Mouse (Mus musculus) left cerebral cortex, adult 2 months (tissue): ENCODE data around the gene Nsrp1. TPM values are rescaled to one million over a fixed set of nuclear protein-coding genes. Genes with fewer than 3 reads are reported as not detected.

Experiments used
- DNase-seq, 2 experiments: peaks; one replicate each; pipeline ENCODE4 v3.0.0; 2021 to 2022; ENCODE audit warnings: low spot score in 2 of 2, mixed read lengths in 1 of 2; ENCODE audit errors: extremely low spot score in 1 of 2
- H3K27ac ChIP-seq: fragments of 200-600 bp; 2 replicates; pipeline ENCODE4 v1.8.1; 2022
- H3K4me3 ChIP-seq: fragments of 200-600 bp; 2 replicates; pipeline ENCODE4 v1.8.1; 2022
- CTCF ChIP-seq: fragments of 200-600 bp; IDR thresholded peaks from 2 replicates; pipeline ENCODE4 v1.8.1; 2022; ENCODE audit warnings: antibody characterized with exemption, mild to moderate bottlenecking, moderate library complexity
- intact Hi-C: fragments of 180-260 bp; cut with DNase I; formaldehyde crosslinking; loops from one replicate; pipeline ENCODE4 v1.15.1; 2025
- microRNA-seq, 2 experiments: library from miRNA; unstranded; fragments of <30 nt; microRNA quantifications; one replicate each; pipeline ENCODE4 v1.2.0; 2021
- total RNA-seq, 2 experiments: library from RNA; stranded (reverse); gene quantifications; 2 replicates each; pipeline ENCODE4 v1.2.3; 2021

Nsrp1 gene
- total RNA-seq, 2 experiments from 2014 or later: 14.3 to 18.5 TPM

DNA sequence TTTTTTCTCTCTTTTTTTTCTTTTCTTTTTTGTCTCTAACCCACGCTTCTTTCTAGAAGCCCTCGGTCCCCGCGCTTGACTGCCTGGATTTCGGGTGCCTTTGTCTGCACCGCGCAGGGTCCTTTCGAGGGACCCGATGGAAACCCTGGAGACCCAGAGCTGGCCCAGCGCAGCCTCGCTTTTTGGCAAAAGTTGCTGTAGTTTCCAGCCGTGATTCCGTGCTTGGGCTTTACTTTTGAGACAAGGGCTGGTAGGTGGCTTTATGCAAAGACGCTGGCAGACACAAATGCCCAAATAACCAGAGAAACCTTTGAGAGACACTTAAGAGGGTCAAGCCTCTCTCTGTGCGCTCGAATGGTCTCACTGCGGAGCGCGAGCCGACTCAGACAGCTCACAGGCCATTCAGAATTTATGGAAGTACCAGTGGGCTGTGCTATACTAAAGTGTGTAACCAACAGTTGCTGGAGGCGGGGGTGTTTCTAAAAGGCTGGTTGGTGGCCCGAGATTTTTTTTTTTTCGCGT lies 79.5 kb downstream of the Nsrp1 start:
- no peak overlapping the region for H3K27ac ChIP-seq
- TF ChIP-seq CTCF: no peak
- intact Hi-C loops: loop anchor here (5.0 to 10.0 kb wide), 2 partner anchors 74 to 306 kb away; no protein-coding TSS in a partner anchor
- peak overlapping the region; percentile 30; the same call in 1 of the 2 replicates for H3K4me3 ChIP-seq
- DNase-seq: no peak

DNA sequence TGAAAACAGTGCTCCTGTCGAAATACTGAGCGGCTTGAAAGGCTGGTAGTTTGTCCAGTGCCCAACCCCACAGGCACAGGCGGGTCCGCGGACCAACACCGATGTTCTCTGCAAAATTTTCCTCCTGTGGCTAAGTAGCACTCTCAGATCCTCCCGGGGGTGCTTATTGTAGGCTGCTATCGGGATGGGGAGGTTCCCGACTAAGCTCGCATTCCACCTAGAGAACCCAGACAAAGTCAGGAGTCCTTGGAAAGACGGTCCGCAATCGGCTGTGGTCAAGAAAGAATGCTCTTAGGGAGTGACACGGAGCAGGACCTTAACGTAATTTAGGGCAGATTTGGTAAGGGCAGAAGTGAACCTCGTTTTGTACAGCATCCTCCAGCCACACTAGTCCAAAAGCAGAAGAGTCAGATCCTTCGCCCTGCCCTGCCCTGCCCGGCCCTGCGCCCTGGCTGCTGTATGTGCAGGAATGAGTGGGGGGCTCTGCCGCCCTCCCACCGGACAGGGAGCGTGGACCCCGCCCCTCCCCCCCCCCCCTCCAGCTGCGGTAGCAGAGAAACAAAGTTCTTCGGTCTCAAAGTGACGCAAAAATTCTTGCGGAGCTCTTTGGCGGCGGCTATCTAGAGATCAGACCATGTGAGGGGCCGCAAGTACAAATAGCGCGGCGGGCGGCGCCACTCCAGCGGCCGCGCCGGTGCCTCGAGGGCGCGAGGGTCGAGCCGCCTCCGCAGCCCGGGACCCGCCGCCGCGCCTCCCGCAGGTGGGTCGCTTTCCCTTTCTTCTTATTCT lies 80.1 kb downstream of the Nsrp1 start, which contains the start of gene Slc6a4:
Gene Slc6a4, plus strand, starts transcription at position 688 of the 789 bp plus-strand sequence.
- DNase-seq: no peak
- TF ChIP-seq CTCF: no peak
- intact Hi-C loops: loop anchor here (2.0 to 10.0 kb wide), 3 partner anchors 74 to 307 kb away; no protein-coding TSS in a partner anchor
- Histone ChIP-seq H3K4me3 (peak within 1 kb of the TSS; percentile 33), H3K27ac (no peak within 1 kb of the TSS)

DNA sequence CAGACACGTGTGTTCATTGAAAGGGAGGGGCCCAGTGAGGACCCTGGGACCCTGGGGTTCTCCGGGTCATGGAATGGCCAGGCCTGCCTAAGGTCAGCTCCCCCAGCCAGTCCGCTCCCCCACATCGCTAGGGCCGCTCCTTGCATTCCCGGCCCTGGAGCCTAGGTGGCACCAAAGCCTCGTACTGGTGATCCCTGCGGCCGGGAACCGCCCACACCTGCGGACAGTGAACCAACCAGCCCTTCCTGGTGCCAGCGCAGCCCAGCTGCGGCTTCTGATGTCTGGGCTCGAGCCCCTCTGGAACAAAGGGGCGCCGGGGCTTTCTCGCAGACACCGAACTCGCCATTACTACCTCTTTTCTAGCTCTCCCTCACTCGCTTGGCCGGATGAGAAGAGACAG lies 80.9 kb downstream of the Nsrp1 start:
- intact Hi-C loops: loop anchor here (2.0 to 10.0 kb wide), 3 partner anchors 75 to 307 kb away; no protein-coding TSS in a partner anchor
- Histone ChIP-seq H3K27ac (no peak overlapping the region), H3K4me3 (peak overlapping the region; percentile 33)
- TF ChIP-seq CTCF: peak; percentile 79
- peak; percentile 52 to 79 for DNase-seq

DNA sequence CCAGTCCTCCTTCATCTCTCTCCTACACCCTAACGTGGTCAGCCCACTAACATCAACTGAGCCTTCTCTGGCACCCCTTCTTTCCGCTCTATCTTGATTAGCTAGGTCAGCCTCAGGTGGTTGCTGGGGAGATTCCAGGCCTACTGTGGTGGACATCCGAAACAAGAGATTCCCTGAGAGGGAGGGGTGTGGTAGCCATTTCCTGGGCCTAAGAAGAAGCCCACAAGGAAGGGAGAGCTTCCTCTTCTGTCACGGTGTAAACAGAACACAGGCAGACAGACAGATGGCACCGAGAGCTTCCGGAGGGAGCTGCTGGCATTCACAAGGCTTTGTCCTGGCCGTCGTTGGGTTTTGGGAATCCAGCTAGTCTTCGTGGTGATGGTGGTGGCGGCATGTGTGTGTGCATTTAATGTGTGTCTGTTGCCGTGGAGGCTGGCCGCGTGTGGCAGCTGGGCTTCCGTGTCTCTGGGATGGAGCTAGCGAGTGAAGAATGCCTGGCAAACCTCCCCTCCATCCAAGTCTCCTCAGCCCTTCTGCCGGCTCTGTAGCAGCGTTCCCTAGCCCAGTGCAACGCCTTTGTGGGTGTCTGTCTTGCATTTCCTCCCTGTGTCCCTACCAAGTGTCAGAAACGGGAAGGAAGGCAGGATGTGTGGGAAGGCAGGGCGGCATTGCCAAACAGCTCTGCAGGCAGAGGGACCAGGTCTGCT lies 82.1 kb downstream of the Nsrp1 start:
- DNase-seq: no peak

More for the DNA sequence above, 82.1 kb downstream of the Nsrp1 start:
- H3K4me3 ChIP-seq: no peak overlapping the region
- TF ChIP-seq CTCF: no peak
- intact Hi-C loops: loop anchor here (2.0 to 10.0 kb wide), 3 partner anchors 76 to 309 kb away; no protein-coding TSS in a partner anchor
- no peak overlapping the region for H3K27ac ChIP-seq

Small RNAs within 50 kb of the gene (microRNA-seq; reads per million reads assigned to microRNA genes)
- 1,521 to 3,133 reads per million in 2 experiments for gene Mir423

Other genes starting within 250 kb of the Nsrp1 start
- gene Cpd, start 231.4 kb downstream of the Nsrp1 start, total RNA-seq: 10 to 100 TPM; 53.0 to 56.8 TPM
- gene Tmigd1, start 176.3 kb downstream of the Nsrp1 start, total RNA-seq: not detected
- gene Blmh, start 153.6 kb downstream of the Nsrp1 start, total RNA-seq: 10 to 100 TPM; 52.4 to 58.8 TPM
- gene Slc6a4, start 79.8 kb downstream of the Nsrp1 start, total RNA-seq: under 1 TPM in 1 of 2 experiments, not detected in 1; 0.41 TPM
- 1 to 10 TPM; 3.7 to 4.2 TPM for gene Efcab5, start 110.5 kb upstream of the Nsrp1 start, total RNA-seq
- 10 to 100 TPM; 31.6 to 35.0 TPM for gene Ssh2, start 137.9 kb upstream of the Nsrp1 start, total RNA-seq